Mouse (Mus musculus) E14TG2a.4 (cell line): Measurements from ENCODE around the gene Prdm10.

Source experiments
- CTCF ChIP-seq: conservative IDR thresholded peaks from 2 replicates; pipeline ENCODE4 v1.5.1; 2014; ENCODE audit warnings: low read length
- POU5F1 ChIP-seq: IDR thresholded peaks from 2 replicates; pipeline ENCODE4 v1.6.1; 2014; ENCODE audit warnings: low read length, borderline replicate concordance

DNA sequence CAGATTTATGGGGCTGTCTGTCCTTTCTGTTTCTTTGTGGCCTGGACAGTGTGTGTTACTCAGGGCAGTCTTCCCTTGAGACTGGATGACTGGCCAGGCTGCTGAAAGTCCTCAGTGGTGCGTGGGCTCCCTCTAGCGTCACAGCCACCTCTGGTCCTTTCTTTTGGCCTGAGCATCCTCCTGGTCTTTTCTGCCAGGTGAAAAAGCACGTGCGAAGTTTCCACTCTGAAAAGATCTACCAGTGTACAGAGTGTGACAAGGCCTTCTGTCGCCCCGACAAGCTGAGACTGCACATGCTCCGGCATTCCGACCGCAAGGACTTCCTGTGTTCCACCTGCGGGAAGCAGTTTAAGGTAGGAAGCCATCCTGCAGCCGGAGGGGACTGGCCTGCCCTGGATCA, 68.6 kb downstream of the Prdm10 start:
- TF ChIP-seq CTCF (peak; percentile 90), POU5F1 (no peak)
